Mouse (Mus musculus): ENCODE measurements around the gene Ifnb1.

DNA sequence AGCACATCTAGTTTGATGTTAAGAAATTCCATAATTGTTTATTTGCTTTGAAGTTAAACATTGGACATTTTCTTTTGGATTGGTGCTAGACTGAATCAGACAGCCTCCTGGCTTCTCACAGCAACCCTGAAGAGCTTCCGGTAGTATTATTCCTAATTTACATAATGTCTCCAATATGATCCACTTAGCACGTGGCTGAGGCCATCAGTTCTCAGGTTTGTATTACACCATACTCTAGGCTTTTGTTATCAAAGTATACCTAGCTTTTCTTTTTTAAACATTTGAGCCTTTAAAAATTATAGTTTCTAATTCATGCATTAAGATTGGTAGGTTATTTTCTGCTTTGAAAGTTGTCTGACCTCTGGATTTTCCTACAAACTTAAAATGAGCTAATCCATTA is 7.3 kb downstream of the Ifnb1 start:
- TF ChIP-seq CTCF (conservative IDR thresholded peaks at IDR 0.05; ENCODE audit: low read length) (no peak), NANOG (IDR thresholded peaks at IDR 0.05; ENCODE audit: borderline replicate concordance, low read length) (no peak)

All from E14TG2a.4 (cell line).